Mouse (Mus musculus): ENCODE measurements around the gene Sgms1. TPM values are rescaled to one million over a fixed set of nuclear protein-coding genes. Genes with fewer than 3 reads are reported as not detected.
A peak's percentile ranks its signal among the peaks of the same experiment; 100 is the strongest.
"Not testable (repeated sequence)": the region's sequence is repeated elsewhere in the genome, so short reads cannot be mapped to it uniquely, and the experiment has no call there.

Sgms1 gene
- total and polyA plus RNA-seq, 2 experiments from 2014 or later: 21.3 to 28.4 TPM

DNA sequence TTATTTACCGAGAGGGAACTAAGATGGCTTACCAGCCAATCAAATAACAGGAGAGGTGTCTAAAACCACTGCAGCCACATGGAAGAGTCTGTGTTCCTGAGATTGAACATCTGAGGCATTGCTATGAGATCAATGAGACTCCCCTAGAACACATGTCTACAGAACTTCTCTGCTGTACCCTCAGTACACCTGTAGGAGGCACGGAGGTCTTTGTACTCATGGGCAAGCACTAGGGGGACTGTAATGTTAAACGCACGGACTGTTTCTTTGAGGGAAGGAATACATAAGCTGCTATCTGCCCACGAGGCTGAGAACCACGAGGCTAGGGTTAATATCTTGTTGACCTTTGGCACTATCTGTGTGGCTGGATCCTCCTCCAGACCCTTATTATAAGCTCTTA lies 237.0 kb downstream of the Sgms1 start:
- DNase-seq (ENCODE audit: low spot score): no peak
- Histone ChIP-seq H3K27me3 (ENCODE audit: insufficient read depth, low read length) (no peaks in the 10 kb centered on the region), H3K27ac (ENCODE audit: low read depth, low read length) (no peak overlapping the region), H3K36me3 (ENCODE audit: insufficient read depth, low read length) (no peaks in the 10 kb centered on the region), H3K4me2 (ENCODE audit: low read depth, low read length, poor library complexity, severe bottlenecking) (no peak overlapping the region), H3K9ac (replicated peaks; ENCODE audit: low read length, poor library complexity, severe bottlenecking) (no peak overlapping the region), H3K4me3 (ENCODE audit: low read depth, low read length) (no peak overlapping the region), H3K4me1 (ENCODE audit: insufficient read depth, low read length) (no peaks in the 10 kb centered on the region), H3K9me3 (ENCODE audit: low read length) (no peaks in the 10 kb centered on the region)
- no peak for ATAC-seq (ENCODE audit: low FRiP score)
- WGBS: 84% methylated on average over 6 of the region's 6 CpGs
- TF ChIP-seq CTCF (IDR thresholded peaks at IDR 0.05): peak; percentile 12; the same call in 1 of the 2 replicates

DNA sequence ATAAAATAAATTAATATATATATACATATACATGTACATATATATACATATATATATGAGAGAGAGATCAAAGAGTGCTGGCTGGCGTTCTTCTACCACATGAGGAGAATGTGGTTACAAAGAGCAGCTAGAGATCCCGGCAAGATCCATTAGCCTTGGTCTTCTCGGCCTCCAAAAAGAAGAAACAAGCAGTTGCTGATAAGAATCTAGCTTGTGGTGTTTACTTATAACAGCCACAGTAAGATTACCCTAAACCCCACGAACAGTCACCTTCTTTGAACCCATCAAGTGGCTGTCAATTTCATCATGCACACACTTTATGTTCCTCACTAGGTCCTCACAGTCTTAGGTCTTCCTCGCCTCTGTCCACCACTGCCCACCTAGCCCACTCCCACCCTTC lies 240.8 kb downstream of the Sgms1 start:
- Histone ChIP-seq H3K4me1 (ENCODE audit: insufficient read depth, low read length) (no peaks in the 10 kb centered on the region), H3K9me3 (ENCODE audit: low read length) (no peaks in the 10 kb centered on the region), H3K4me3 (ENCODE audit: low read depth, low read length) (no peak overlapping the region), H3K27ac (ENCODE audit: low read depth, low read length) (no peak overlapping the region), H3K9ac (replicated peaks; ENCODE audit: low read length, poor library complexity, severe bottlenecking) (no peak overlapping the region), H3K27me3 (ENCODE audit: insufficient read depth, low read length) (no peaks in the 10 kb centered on the region), H3K4me2 (ENCODE audit: low read depth, low read length, poor library complexity, severe bottlenecking) (no peak overlapping the region), H3K36me3 (ENCODE audit: insufficient read depth, low read length) (no peaks in the 10 kb centered on the region)
- ATAC-seq (ENCODE audit: low FRiP score) (no peak), DNase-seq (ENCODE audit: low spot score) (no peak)
- no peak for TF ChIP-seq CTCF (IDR thresholded peaks at IDR 0.05)
- WGBS: 89% methylated on average over 5 of the region's 5 CpGs

DNA sequence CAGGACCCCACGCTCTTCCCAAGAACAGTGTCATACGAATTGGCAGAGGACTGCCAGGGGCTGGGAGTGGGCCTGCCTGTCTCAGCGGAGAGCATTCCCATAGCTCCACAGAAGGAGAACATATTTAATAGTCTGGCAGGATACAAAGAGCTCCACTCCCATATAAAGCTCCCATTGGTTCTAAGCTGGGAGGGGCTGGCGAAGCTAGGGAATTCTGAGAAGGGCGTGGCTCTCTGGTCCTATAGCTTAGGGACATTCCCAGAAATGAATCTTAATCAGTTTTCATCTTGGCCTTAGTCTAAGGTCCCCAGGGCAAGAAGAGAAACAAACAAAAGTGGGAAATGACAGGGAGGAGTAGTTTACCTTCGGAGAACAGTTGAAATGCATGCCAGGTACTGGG lies 247.1 kb downstream of the Sgms1 start:
- Histone ChIP-seq H3K4me1 (ENCODE audit: insufficient read depth, low read length) (no peaks in the 10 kb centered on the region), H3K4me2 (ENCODE audit: low read depth, low read length, poor library complexity, severe bottlenecking) (no peak overlapping the region), H3K4me3 (ENCODE audit: low read depth, low read length) (no peak overlapping the region), H3K9me3 (ENCODE audit: low read length) (no peaks in the 10 kb centered on the region), H3K27me3 (ENCODE audit: insufficient read depth, low read length) (no peaks in the 10 kb centered on the region), H3K9ac (replicated peaks; ENCODE audit: low read length, poor library complexity, severe bottlenecking) (no peak overlapping the region), H3K36me3 (ENCODE audit: insufficient read depth, low read length) (no peaks in the 10 kb centered on the region), H3K27ac (ENCODE audit: low read depth, low read length) (no peak overlapping the region)
- no peak for TF ChIP-seq CTCF (IDR thresholded peaks at IDR 0.05)
- WGBS: 88% methylated on average over 6 of the region's 6 CpGs
- ATAC-seq (ENCODE audit: low FRiP score): no peak
- no peak for DNase-seq (ENCODE audit: low spot score)

DNA sequence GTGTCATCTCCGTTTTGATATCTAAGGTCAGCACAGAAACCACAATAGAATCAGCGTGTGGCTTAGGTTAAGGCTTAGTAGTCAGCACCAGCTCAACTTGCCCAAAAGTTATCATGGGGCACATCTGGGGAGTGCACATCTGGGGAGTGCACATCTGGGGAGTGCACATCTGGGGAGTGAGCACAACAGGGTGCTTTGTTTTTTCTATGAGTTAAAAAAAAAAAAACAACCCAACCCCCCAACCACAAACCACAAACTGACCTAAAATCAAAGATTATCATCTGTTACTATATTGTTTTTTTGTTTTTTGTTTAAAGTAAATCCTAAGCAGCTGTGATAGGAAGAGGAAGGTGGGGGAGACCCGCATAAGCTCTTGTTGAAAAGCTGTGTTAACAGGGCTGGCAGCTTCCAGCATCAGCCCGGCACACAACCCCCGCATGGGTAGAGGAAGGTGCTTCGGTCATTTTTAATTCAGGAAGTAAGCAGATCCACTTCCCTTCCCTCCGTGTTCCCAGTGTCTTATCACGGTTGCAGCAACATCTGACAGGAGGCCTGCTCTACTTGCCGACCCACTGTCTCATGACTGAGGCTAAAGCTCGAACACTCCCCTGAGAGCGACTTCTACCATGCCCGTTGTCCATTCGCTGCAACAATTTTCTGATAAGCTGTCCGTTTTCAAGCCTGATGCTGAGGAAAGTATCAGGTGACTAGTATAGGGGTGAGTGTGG lies 251.0 kb downstream of the Sgms1 start:
- H3K36me3 ChIP-seq (ENCODE audit: insufficient read depth, low read length): no peaks in the 10 kb centered on the region
- 83% methylated on average over 14 of the region's 14 CpGs for WGBS
- no peaks in the 10 kb centered on the region for H3K9me3 ChIP-seq (ENCODE audit: low read length)
- TF ChIP-seq CTCF (IDR thresholded peaks at IDR 0.05): no peak
- H3K9ac ChIP-seq (replicated peaks; ENCODE audit: low read length, poor library complexity, severe bottlenecking): no peak overlapping the region
- H3K4me1 ChIP-seq (ENCODE audit: insufficient read depth, low read length): peaks cover 3% of the 10 kb centered on the region; the same call in 1 of the 2 replicates
- no peak overlapping the region for H3K4me2 ChIP-seq (ENCODE audit: low read depth, low read length, poor library complexity, severe bottlenecking)
- H3K4me3 ChIP-seq (ENCODE audit: low read depth, low read length): no peak overlapping the region
- DNase-seq (ENCODE audit: low spot score) (no peak), ATAC-seq (ENCODE audit: low FRiP score) (no peak)
- no peak overlapping the region for H3K27ac ChIP-seq (ENCODE audit: low read depth, low read length)
- H3K27me3 ChIP-seq (ENCODE audit: insufficient read depth, low read length): no peaks in the 10 kb centered on the region

DNA sequence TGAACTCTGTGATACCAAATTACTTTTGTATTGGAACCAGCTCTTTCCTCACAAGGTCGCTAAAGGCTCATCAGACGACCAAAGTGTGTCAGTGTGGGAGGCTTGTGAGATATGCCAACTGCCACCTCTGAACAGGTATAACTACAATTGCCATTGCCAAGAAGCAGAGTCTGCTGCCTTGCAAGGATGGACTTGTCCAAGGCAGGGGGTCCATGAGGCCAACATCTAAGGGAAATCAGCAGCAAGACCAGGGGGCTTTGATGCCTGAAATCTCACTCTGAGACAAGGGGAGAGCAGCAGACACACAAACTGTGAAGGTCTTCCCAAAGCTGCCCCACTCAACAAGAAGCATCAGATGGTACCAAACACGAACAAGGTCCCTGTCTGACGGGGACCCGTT lies 251.6 kb downstream of the Sgms1 start:
- Histone ChIP-seq H3K36me3 (ENCODE audit: insufficient read depth, low read length) (no peaks in the 10 kb centered on the region), H3K27ac (ENCODE audit: low read depth, low read length) (no peak overlapping the region), H3K4me1 (ENCODE audit: insufficient read depth, low read length) (peaks cover 3% of the 10 kb centered on the region; the same call in 1 of the 2 replicates), H3K9ac (replicated peaks; ENCODE audit: low read length, poor library complexity, severe bottlenecking) (no peak overlapping the region), H3K4me3 (ENCODE audit: low read depth, low read length) (no peak overlapping the region), H3K9me3 (ENCODE audit: low read length) (no peaks in the 10 kb centered on the region), H3K4me2 (ENCODE audit: low read depth, low read length, poor library complexity, severe bottlenecking) (no peak overlapping the region), H3K27me3 (ENCODE audit: insufficient read depth, low read length) (no peaks in the 10 kb centered on the region)
- TF ChIP-seq CTCF (IDR thresholded peaks at IDR 0.05): no peak
- ATAC-seq (ENCODE audit: low FRiP score) (no peak), DNase-seq (ENCODE audit: low spot score) (no peak)
- 83% methylated on average over 5 of the region's 5 CpGs for WGBS

DNA sequence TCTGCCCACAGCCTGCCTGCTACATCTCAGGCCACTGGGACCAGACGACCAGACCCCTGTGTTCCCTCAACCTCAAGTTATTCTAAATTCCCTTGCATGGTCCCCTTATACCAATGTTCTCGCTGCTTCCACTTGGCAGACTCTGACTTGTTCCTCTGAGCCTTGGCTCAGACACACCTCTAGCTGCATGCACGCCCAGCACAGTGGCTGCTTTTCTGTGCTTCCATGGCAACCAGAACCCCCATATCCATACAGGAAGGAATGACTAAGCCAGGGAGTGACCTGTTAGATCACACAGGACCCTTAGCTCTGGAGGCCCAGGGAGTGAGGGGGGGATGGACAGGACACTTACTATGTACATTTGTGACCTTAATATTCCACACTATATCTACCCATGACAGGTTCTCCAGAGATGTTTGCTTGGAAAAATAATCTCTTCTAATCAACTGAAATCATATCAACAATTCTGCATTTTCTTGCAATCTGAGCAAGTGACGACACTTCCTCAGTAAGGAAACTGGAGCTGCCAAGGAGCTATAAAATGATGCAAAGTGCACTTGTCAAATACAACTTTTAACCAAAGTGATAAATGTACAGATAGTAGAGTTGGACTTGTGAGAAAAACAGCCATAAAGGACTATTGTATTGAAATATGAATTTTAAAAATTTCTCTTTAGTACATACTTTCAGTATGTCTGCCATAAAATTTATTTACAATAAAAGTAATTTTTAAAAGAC lies 252.5 kb downstream of the Sgms1 start:
- Histone ChIP-seq H3K4me3 (ENCODE audit: low read depth, low read length) (no peak overlapping the region), H3K27me3 (ENCODE audit: insufficient read depth, low read length) (no peaks in the 10 kb centered on the region), H3K36me3 (ENCODE audit: insufficient read depth, low read length) (no peaks in the 10 kb centered on the region), H3K4me2 (ENCODE audit: low read depth, low read length, poor library complexity, severe bottlenecking) (no peak overlapping the region), H3K9me3 (ENCODE audit: low read length) (no peaks in the 10 kb centered on the region), H3K4me1 (ENCODE audit: insufficient read depth, low read length) (peaks cover 3% of the 10 kb centered on the region; the same call in 1 of the 2 replicates), H3K9ac (replicated peaks; ENCODE audit: low read length, poor library complexity, severe bottlenecking) (no peak overlapping the region), H3K27ac (ENCODE audit: low read depth, low read length) (no peak overlapping the region)
- TF ChIP-seq CTCF (IDR thresholded peaks at IDR 0.05): no peak
- DNase-seq (ENCODE audit: low spot score) (peak; percentile 42), ATAC-seq (ENCODE audit: low FRiP score) (no peak)
- 37% methylated on average over 4 of the region's 4 CpGs for WGBS

DNA sequence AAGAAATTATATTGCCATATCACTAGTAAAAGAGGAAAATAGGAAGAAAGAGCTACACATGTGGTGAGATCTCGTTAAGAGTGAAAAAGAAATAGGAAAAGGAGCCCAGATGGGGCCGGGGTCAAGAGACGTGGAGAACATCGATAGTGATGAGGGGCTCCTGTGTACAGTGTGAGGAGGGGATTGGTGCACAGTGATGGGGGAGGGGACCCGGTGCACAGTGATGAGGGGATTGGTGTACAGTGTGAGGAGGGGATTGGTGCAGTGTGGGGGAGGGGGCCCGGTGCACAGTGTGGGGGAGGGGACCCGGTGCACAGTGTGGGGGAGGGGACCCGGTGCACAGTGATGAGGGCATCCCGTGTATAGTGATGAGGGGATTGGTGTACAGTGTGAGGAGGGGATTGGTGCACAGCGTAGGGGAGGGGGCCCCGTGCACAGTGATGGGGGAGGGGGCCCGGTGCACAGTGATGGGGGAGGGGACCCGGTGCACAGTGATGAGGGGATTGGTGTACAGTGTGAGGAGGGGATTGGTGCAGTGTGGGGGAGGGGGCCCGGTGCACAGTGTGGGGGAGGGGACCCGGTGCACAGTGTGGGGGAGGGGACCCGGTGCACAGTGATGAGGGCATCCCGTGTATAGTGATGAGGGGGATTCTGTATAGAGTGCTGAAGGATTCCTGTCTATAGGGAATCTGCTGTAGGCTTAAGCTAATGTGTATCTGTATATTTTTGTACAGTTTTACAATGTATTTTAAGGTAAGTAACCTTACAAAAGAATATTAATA lies 257.6 kb downstream of the Sgms1 start:
- H3K4me2 ChIP-seq (ENCODE audit: low read depth, low read length, poor library complexity, severe bottlenecking); H3K36me3 ChIP-seq (ENCODE audit: insufficient read depth, low read length); H3K4me1 ChIP-seq (ENCODE audit: insufficient read depth, low read length); DNase-seq (ENCODE audit: low spot score); H3K27me3 ChIP-seq (ENCODE audit: insufficient read depth, low read length); H3K4me3 ChIP-seq (ENCODE audit: low read depth, low read length); H3K9me3 ChIP-seq (ENCODE audit: low read length); H3K27ac ChIP-seq (ENCODE audit: low read depth, low read length); H3K9ac ChIP-seq (replicated peaks; ENCODE audit: low read length, poor library complexity, severe bottlenecking): not testable (repeated sequence)
- peak; percentile 58 for ATAC-seq (ENCODE audit: low FRiP score)
- WGBS: 92% methylated on average over 12 of the region's 17 CpGs

Data from midbrain, postnatal 0 days (tissue).